Mouse (Mus musculus): Measurements from ENCODE around the gene Iqcf5.

- TF ChIP-seq POLR2A (IDR thresholded peaks at IDR 0.05; ENCODE audit: low read depth, low read length) (no peak), CTCF (IDR thresholded peaks at IDR 0.05; ENCODE audit: extremely low read depth, insufficient read length, insufficient replicate concordance, low read depth, low read length) (no peak)
These were observed at the start of gene Iqcf5 for GRCm38 (mm10) chr9:106514273-106514672.

All from small intestine, adult 2 months (tissue).